Mouse (Mus musculus): ENCODE data around the gene Epop. TPM values are rescaled to one million over a fixed set of nuclear protein-coding genes. Genes with fewer than 3 reads are reported as not detected.

The Epop gene
- 12.5 and 12.6 TPM in 2 replicates for polyA plus RNA-seq (2014; fragmentation: Nextera tagmentation; extraction: Ambion mirVana)

DNA sequence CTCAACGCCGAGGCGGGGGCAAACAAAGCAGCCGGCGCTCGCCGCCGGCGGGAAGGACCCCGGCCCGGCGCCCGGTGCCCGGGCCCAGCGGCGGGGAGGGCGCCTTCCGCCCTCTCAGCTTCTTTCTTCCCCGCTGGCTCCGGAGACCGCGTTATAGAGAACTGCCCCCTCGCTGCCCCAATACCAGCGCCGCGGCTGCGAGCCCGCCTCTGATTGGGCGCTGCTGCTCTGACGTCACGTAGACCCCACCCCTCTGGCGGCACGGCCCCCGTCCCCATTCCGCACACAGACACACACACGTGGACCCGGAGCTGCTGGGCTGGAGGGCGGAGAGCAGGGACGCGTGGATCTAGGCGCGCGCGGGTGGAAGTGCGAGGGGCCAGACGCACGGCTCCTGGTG lies at the start of gene Epop:
Epop (minus strand) TSS at position 127 of the 400 bp plus-strand sequence.
- peak within 1 kb of the TSS; percentile 74 for H3K4me3 ChIP-seq (ENCODE audit: low read depth, low read length)
- H3K27ac ChIP-seq (replicated peaks; ENCODE audit: low read depth, low read length), result 0 out of 2 replicates have a peak within 1 kb of the TSS, but pooled peaks have one; percentile 21
- under 1% methylated on average over 47 of the region's 47 CpGs for WGBS
- DNase-seq (ENCODE audit: low spot score) (peak; percentile 97), ATAC-seq (ENCODE audit: insufficient number of reproducible peaks, low FRiP score, low TSS enrichment, low read depth) (peak; percentile 71)
- H3K27me3 ChIP-seq (ENCODE audit: control insufficient read depth, insufficient read depth, low read length), result peaks cover 41% of the 10 kb centered on the region
- no peaks in the 10 kb centered on the region for H3K9me3 ChIP-seq (ENCODE audit: control insufficient read depth, low read length)
- peak within 1 kb of the TSS; percentile 92 for H3K4me2 ChIP-seq (ENCODE audit: low read depth, severe bottlenecking)
- peaks cover 26% of the 10 kb centered on the region for H3K4me1 ChIP-seq (ENCODE audit: control insufficient read depth, insufficient read depth, low read length)
- peak within 1 kb of the TSS; percentile 77 for H3K9ac ChIP-seq (ENCODE audit: low read length)
- no peaks in the 10 kb centered on the region for H3K36me3 ChIP-seq (ENCODE audit: control insufficient read depth, insufficient read depth, low read length)

DNA sequence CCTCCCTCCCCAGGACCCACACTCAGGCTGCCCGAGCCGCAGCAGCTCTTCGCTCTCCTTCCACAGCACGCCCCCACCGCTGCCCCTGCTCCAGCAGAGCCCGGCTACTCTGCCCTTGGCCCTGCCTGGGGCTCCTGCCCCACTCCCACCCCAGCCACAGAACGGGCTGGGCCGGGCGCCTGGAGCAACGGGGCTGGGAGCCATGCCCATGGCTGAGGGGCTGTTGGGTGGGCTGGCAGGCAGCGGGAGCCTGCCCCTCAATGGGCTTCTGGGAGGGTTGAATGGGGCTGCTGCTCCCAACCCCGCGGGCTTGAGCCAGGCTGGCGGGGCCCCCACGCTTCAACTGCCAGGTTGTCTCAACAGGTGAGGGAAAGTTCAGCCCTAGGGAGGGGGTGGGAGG lies 48.8 kb upstream of the Epop start:
- no peak overlapping the region for H3K4me3 ChIP-seq (ENCODE audit: low read depth, low read length)
- no peak overlapping the region for H3K4me2 ChIP-seq (ENCODE audit: low read depth, severe bottlenecking)
- peak overlapping the region; percentile 2; the same call in 1 of the 2 replicates for H3K9ac ChIP-seq (ENCODE audit: low read length)
- 95% methylated on average over 15 of the region's 15 CpGs for WGBS
- H3K27me3 ChIP-seq (ENCODE audit: control insufficient read depth, insufficient read depth, low read length), result no peaks in the 10 kb centered on the region
- H3K36me3 ChIP-seq (ENCODE audit: control insufficient read depth, insufficient read depth, low read length), result peaks cover 23% of the 10 kb centered on the region
- DNase-seq (ENCODE audit: low spot score), result no peak
- no peak overlapping the region for H3K27ac ChIP-seq (replicated peaks; ENCODE audit: low read depth, low read length)
- H3K4me1 ChIP-seq (ENCODE audit: control insufficient read depth, insufficient read depth, low read length), result no peaks in the 10 kb centered on the region
- no peaks in the 10 kb centered on the region for H3K9me3 ChIP-seq (ENCODE audit: control insufficient read depth, low read length)
- no peak for ATAC-seq (ENCODE audit: insufficient number of reproducible peaks, low FRiP score, low TSS enrichment, low read depth)

DNA sequence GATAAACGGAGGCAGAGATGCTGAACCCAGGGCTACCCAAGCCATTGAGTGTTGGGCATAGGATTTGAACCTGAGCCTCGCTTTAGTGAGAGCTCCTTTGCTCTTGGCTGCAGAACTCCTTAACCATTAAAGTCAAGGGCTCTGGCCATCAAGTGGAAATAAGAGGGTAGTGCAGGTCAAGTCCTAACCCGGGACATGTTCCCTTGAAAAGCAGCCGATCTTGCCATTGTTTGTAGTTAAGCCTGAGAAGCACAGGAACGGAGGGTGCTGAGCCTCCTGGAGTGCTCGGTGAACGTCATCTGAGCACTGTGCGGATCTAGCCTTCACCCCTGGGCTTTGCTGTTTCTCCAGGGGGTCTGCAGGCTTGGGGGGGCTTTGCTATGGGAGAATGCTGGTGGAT lies 48.3 kb upstream of the Epop start:
- no peak for DNase-seq (ENCODE audit: low spot score)
- ATAC-seq (ENCODE audit: insufficient number of reproducible peaks, low FRiP score, low TSS enrichment, low read depth), result no peak
- Histone ChIP-seq H3K9me3 (ENCODE audit: control insufficient read depth, low read length) (no peaks in the 10 kb centered on the region), H3K27ac (replicated peaks; ENCODE audit: low read depth, low read length) (no peak overlapping the region), H3K9ac (ENCODE audit: low read length) (peak overlapping the region; percentile 2; the same call in 1 of the 2 replicates), H3K4me1 (ENCODE audit: control insufficient read depth, insufficient read depth, low read length) (no peaks in the 10 kb centered on the region), H3K4me3 (ENCODE audit: low read depth, low read length) (no peak overlapping the region), H3K36me3 (ENCODE audit: control insufficient read depth, insufficient read depth, low read length) (peaks cover 23% of the 10 kb centered on the region), H3K4me2 (ENCODE audit: low read depth, severe bottlenecking) (no peak overlapping the region), H3K27me3 (ENCODE audit: control insufficient read depth, insufficient read depth, low read length) (no peaks in the 10 kb centered on the region)
- WGBS, result 65% methylated on average over 8 of the region's 8 CpGs

DNA sequence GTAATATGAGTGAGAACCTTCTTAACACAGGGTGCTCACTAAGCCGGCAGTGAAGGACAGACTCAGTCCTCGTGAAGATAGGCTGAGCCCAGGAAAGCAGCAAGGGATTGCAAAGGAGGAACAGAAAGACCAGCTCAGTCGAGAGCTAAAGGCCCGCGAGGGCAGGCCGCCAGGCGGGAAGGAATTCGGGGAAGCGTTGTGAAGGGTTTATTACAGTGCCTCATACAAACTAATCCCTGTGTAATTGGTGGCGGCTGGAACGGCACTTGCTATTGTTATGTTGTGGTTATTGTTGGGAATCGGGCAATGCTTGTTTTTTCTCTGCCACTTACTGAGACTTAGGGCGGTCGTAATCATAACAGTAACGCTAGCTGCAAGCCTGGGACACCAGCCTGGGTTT lies 47.9 kb upstream of the Epop start:
- Histone ChIP-seq H3K27me3 (ENCODE audit: control insufficient read depth, insufficient read depth, low read length) (no peaks in the 10 kb centered on the region), H3K27ac (replicated peaks; ENCODE audit: low read depth, low read length) (no peak overlapping the region), H3K4me2 (ENCODE audit: low read depth, severe bottlenecking) (no peak overlapping the region), H3K4me1 (ENCODE audit: control insufficient read depth, insufficient read depth, low read length) (no peaks in the 10 kb centered on the region), H3K9ac (ENCODE audit: low read length) (no peak overlapping the region), H3K9me3 (ENCODE audit: control insufficient read depth, low read length) (no peaks in the 10 kb centered on the region), H3K4me3 (ENCODE audit: low read depth, low read length) (no peak overlapping the region), H3K36me3 (ENCODE audit: control insufficient read depth, insufficient read depth, low read length) (peaks cover 26% of the 10 kb centered on the region)
- no peak for ATAC-seq (ENCODE audit: insufficient number of reproducible peaks, low FRiP score, low TSS enrichment, low read depth)
- 61% methylated on average over 15 of the region's 15 CpGs for WGBS
- no peak for DNase-seq (ENCODE audit: low spot score)

GRCm38 (mm10) chr11:97676050-97676754 lies 46.7 kb upstream of the Epop start:
- Histone ChIP-seq H3K4me2 (ENCODE audit: low read depth, severe bottlenecking) (no peak overlapping the region), H3K36me3 (ENCODE audit: control insufficient read depth, insufficient read depth, low read length) (peaks cover 24% of the 10 kb centered on the region), H3K9me3 (ENCODE audit: control insufficient read depth, low read length) (no peaks in the 10 kb centered on the region), H3K4me3 (ENCODE audit: low read depth, low read length) (no peak overlapping the region), H3K27me3 (ENCODE audit: control insufficient read depth, insufficient read depth, low read length) (no peaks in the 10 kb centered on the region), H3K27ac (replicated peaks; ENCODE audit: low read depth, low read length) (no peak overlapping the region), H3K9ac (ENCODE audit: low read length) (no peak overlapping the region), H3K4me1 (ENCODE audit: control insufficient read depth, insufficient read depth, low read length) (no peaks in the 10 kb centered on the region)
- 84% methylated on average over 15 of the region's 15 CpGs for WGBS
- ATAC-seq (ENCODE audit: insufficient number of reproducible peaks, low FRiP score, low TSS enrichment, low read depth) (no peak), DNase-seq (ENCODE audit: low spot score) (no peak)

DNA sequence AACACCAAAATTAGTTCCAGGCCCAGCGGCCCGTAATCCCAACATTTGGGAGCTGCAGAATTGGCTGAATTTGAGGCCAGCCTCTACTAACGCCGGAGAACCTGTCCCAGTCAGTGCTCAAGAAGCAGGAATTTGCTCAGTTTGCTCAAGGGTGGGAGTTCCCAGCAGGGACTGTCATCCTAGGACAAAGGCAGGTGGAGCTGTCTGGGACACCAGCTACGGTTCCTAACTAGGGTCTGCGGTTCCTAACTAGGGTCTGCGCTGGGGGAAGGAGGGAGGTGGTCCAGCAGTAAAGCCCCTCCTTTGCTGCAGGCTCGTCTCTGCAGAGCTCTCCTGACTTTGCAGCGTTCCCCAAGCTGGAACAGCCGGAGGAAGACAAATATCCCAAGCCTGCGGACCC lies 43.6 kb upstream of the Epop start:
- no peak overlapping the region for H3K4me3 ChIP-seq (ENCODE audit: low read depth, low read length)

DNA sequence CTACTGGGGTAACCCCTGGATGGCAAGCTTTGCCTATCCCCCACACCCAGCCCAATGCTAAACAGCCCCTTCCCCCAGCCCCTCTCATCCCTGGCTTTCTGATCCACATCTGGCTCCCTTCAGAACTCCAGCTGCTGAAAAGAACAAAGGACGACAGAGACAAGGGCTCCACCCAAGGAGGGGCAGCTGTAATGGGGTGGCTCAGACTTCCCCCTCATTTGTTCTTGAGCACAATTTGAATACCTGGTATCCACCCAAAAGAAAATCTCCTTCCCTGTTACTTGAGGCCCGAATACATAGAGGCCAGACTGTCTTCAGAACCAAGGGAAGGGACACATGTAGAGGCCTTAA lies 41.6 kb upstream of the Epop start:
- H3K27ac ChIP-seq (replicated peaks; ENCODE audit: low read depth, low read length), result no peak overlapping the region
- no peaks in the 10 kb centered on the region for H3K4me1 ChIP-seq (ENCODE audit: control insufficient read depth, insufficient read depth, low read length)
- H3K4me3 ChIP-seq (ENCODE audit: low read depth, low read length), result no peak overlapping the region
- H3K4me2 ChIP-seq (ENCODE audit: low read depth, severe bottlenecking), result no peak overlapping the region
- DNase-seq (ENCODE audit: low spot score), result no peak
- H3K27me3 ChIP-seq (ENCODE audit: control insufficient read depth, insufficient read depth, low read length), result no peaks in the 10 kb centered on the region
- no peak overlapping the region for H3K9ac ChIP-seq (ENCODE audit: low read length)
- 52% methylated on average over 2 of the region's 2 CpGs for WGBS
- peaks cover 24% of the 10 kb centered on the region for H3K36me3 ChIP-seq (ENCODE audit: control insufficient read depth, insufficient read depth, low read length)
- no peak for ATAC-seq (ENCODE audit: insufficient number of reproducible peaks, low FRiP score, low TSS enrichment, low read depth)
- no peaks in the 10 kb centered on the region for H3K9me3 ChIP-seq (ENCODE audit: control insufficient read depth, low read length)

More for the DNA sequence above, 43.6 kb upstream of the Epop start:
- H3K9me3 ChIP-seq (ENCODE audit: control insufficient read depth, low read length), result no peaks in the 10 kb centered on the region
- H3K36me3 ChIP-seq (ENCODE audit: control insufficient read depth, insufficient read depth, low read length), result peaks cover 29% of the 10 kb centered on the region
- H3K4me1 ChIP-seq (ENCODE audit: control insufficient read depth, insufficient read depth, low read length), result no peaks in the 10 kb centered on the region
- no peak overlapping the region for H3K27ac ChIP-seq (replicated peaks; ENCODE audit: low read depth, low read length)
- H3K9ac ChIP-seq (ENCODE audit: low read length), result no peak overlapping the region
- H3K4me2 ChIP-seq (ENCODE audit: low read depth, severe bottlenecking), result no peak overlapping the region
- WGBS, result 87% methylated on average over 11 of the region's 11 CpGs
- H3K27me3 ChIP-seq (ENCODE audit: control insufficient read depth, insufficient read depth, low read length), result no peaks in the 10 kb centered on the region
- ATAC-seq (ENCODE audit: insufficient number of reproducible peaks, low FRiP score, low TSS enrichment, low read depth) (no peak), DNase-seq (ENCODE audit: low spot score) (no peak)

DNA sequence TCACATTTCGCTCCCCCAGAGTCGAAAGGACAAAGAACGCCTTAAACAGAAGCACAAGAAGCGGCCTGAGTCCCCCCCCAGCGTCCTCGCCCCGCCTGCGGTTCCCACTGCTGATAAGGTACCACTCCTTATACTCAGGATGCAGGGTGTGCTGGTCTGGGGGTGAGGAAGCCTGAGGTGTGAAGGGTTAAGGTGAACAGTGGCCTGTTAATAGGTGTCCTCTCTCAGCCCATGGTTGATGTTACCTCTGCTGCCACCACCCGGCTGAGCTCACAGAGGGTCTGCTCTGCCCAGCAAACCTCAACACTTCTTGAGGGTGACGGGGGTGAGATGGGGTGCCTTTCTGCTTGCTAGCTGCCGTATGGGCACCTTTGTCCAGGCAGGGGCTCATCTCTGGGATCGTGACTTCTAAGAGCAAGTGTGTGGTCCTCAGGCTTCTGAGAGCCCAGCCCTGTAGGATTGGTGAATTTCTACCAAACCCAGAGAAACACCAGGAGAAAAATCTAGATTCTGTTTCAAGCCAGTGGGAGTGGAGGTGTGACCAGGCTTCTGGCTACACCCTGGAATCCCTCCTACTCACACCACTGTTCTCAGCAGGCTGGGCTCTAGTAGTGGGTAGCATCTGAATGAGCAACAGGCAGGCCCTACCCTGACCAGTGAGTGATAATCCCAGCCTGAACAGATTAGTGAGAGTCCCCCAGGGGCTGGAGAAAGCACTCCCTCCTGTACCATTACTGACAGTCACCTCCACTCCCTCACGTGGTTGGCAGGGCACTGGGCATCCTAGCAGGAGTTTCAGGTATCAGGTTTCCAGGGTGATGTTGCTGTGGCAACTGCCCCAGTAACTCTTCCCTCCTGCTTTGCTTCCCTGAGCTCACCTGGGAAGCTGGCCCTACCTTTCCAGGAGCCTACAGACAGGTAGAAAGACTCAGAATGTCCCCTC lies 41.0 kb upstream of the Epop start:
- Histone ChIP-seq H3K4me2 (ENCODE audit: low read depth, severe bottlenecking) (no peak overlapping the region), H3K4me1 (ENCODE audit: control insufficient read depth, insufficient read depth, low read length) (no peaks in the 10 kb centered on the region), H3K4me3 (ENCODE audit: low read depth, low read length) (no peak overlapping the region), H3K36me3 (ENCODE audit: control insufficient read depth, insufficient read depth, low read length) (peaks cover 30% of the 10 kb centered on the region), H3K9me3 (ENCODE audit: control insufficient read depth, low read length) (no peaks in the 10 kb centered on the region), H3K9ac (ENCODE audit: low read length) (no peak overlapping the region), H3K27me3 (ENCODE audit: control insufficient read depth, insufficient read depth, low read length) (no peaks in the 10 kb centered on the region), H3K27ac (replicated peaks; ENCODE audit: low read depth, low read length) (no peak overlapping the region)
- DNase-seq (ENCODE audit: low spot score), result no peak
- no peak for ATAC-seq (ENCODE audit: insufficient number of reproducible peaks, low FRiP score, low TSS enrichment, low read depth)
- WGBS, result 74% methylated on average over 13 of the region's 13 CpGs

Measured in limb, embryonic 11.5 days (tissue).